Mouse (Mus musculus) lung, embryonic 14.5 days (tissue): ENCODE results near the gene Lrrc57. TPM values are rescaled to one million over a fixed set of nuclear protein-coding genes. Genes with fewer than 3 reads are reported as not detected.
"Not testable (repeated sequence)": the region's sequence is repeated elsewhere in the genome, so short reads cannot be mapped to it uniquely, and the experiment has no call there.

Experiments
- ATAC-seq: fragments of 200-750 bp; cut with Nextera tagmentation; 2 replicates; pipeline ENCODE4 v1.8.0; 2017; ENCODE audit warnings: mild to moderate bottlenecking, moderate TSS enrichment, moderate library complexity; ENCODE audit not compliant: insufficient read depth
- DNase-seq: peaks from one replicate; pipeline ENCODE4 v3.0.0-alpha.2; 2015
- H3K27ac ChIP-seq: fragments of 300-500 bp; sonication (generic); 2 replicates; pipeline ENCODE4 v1.5.1; 2014; ENCODE audit warnings: low read depth, mild to moderate bottlenecking, moderate library complexity
- H3K27me3 ChIP-seq: fragments of 300-500 bp; sonication (generic); 2 replicates; pipeline ENCODE4 v1.6.1; 2014; ENCODE audit warnings: low read length, control low read depth; ENCODE audit not compliant: insufficient read depth
- H3K36me3 ChIP-seq: fragments of 300-500 bp; sonication (generic); 2 replicates; pipeline ENCODE4 v1.6.1; 2014; ENCODE audit warnings: control low read depth; ENCODE audit not compliant: insufficient read depth
- H3K4me1 ChIP-seq: fragments of 300-500 bp; sonication (generic); 2 replicates; pipeline ENCODE4 v1.6.1; 2014; ENCODE audit warnings: antibody characterized with exemption, control low read depth; ENCODE audit not compliant: insufficient read depth
- H3K4me2 ChIP-seq: fragments of 300-500 bp; sonication (generic); 2 replicates; pipeline ENCODE4 v1.6.1; 2014; ENCODE audit warnings: mild to moderate bottlenecking
- H3K4me3 ChIP-seq: fragments of 300-500 bp; sonication (generic); 2 replicates; pipeline ENCODE4 v1.5.1; 2014; ENCODE audit warnings: low read depth, low read length
- H3K9ac ChIP-seq: fragments of 300-500 bp; sonication (generic); 2 replicates; pipeline ENCODE4 v1.6.1; 2014
- H3K9me3 ChIP-seq: fragments of 300-500 bp; sonication (generic); 2 replicates; pipeline ENCODE4 v1.6.1; 2016; ENCODE audit warnings: low read depth, low read length, control low read depth
- CTCF ChIP-seq: IDR thresholded peaks from 2 replicates; pipeline ENCODE4 v1.5.1; 2016; ENCODE audit warnings: antibody characterized with exemption, low read depth
- WGBS: fragments of 180-500 bp; shearing (Covaris S2); extraction: QIAGEN DNeasy Blood & Tissue Kit; methylation state at CpG from one replicate; pipeline ENCODE4 v1.1.7; 2014; 5-methylcytosine and 5-hydroxymethylcytosine counted together
- polyA plus RNA-seq: library from polyadenylated mRNA; unstranded; fragments of >200 nt; fragmentation: Nextera tagmentation; extraction: Ambion mirVana; gene quantifications from 2 replicates; pipeline ENCODE4 v1.2.1, GENCODE M21; 2014

Gene Lrrc57
- polyA plus RNA-seq, 1 experiment from 2014 or later, result 23.5 TPM

- H3K4me2 ChIP-seq, result no peak overlapping the region
- no peaks in the 10 kb centered on the region for H3K4me1 ChIP-seq
- no peaks in the 10 kb centered on the region for H3K27me3 ChIP-seq
- H3K4me3 ChIP-seq, result no peak overlapping the region
- DNase-seq (no peak), ATAC-seq (no peak)
- H3K27ac ChIP-seq, result no peak overlapping the region
- no peak for TF ChIP-seq CTCF
- H3K36me3 ChIP-seq, result peaks cover 71% of the 10 kb centered on the region
- no peak overlapping the region for H3K9ac ChIP-seq
- WGBS, result 88% methylated on average over 4 of the region's 4 CpGs
- H3K9me3 ChIP-seq, result no peaks in the 10 kb centered on the region
Measured at GRCm38 (mm10) chr2:120599506-120599905, 9.8 kb downstream of the Lrrc57 start.

GRCm38 (mm10) chr2:120597734-120598133 lies 11.6 kb downstream of the Lrrc57 start:
- no peak overlapping the region for H3K4me2 ChIP-seq
- H3K4me3 ChIP-seq, result no peak overlapping the region
- H3K9ac ChIP-seq, result no peak overlapping the region
- H3K27ac ChIP-seq, result no peak overlapping the region
- H3K36me3 ChIP-seq, result peaks cover 66% of the 10 kb centered on the region
- 89% methylated on average over 2 of the region's 2 CpGs for WGBS
- no peak for ATAC-seq
- H3K9me3 ChIP-seq, result no peaks in the 10 kb centered on the region
- TF ChIP-seq CTCF, result no peak
- no peaks in the 10 kb centered on the region for H3K4me1 ChIP-seq
- no peak for DNase-seq
- H3K27me3 ChIP-seq, result no peaks in the 10 kb centered on the region

- Histone ChIP-seq H3K27me3 (no peaks in the 10 kb centered on the region), H3K36me3 (peaks cover 54% of the 10 kb centered on the region), H3K4me2 (no peak overlapping the region), H3K9ac (no peak overlapping the region), H3K9me3 (no peaks in the 10 kb centered on the region), H3K27ac (no peak overlapping the region), H3K4me1 (no peaks in the 10 kb centered on the region), H3K4me3 (no peak overlapping the region)
- TF ChIP-seq CTCF, result no peak
- no peak for DNase-seq
- no peak for ATAC-seq
- WGBS, result 94% methylated on average over 1 of the region's 1 CpGs
Measured at GRCm38 (mm10) chr2:120592227-120592626, 17.1 kb downstream of the Lrrc57 start.

DNA sequence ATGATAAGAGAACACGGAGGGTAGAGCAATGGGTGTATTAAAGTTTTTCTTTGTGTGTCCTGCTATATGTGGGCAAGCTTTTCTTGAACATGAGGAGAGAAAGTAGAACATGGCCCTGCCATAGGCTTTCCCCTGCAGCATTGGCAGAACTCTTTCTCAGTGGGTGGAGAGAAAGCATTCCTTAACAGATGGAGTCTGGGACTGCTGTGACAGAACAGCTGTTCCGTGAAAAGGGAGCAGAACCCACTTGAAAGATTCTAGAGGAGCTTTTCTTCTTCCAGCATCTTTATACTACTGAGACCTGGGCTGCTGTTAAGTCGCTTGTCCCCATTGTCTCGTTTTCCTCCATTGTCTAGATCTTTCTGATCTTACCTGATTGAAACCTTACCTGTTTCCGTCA lies 19.6 kb downstream of the Lrrc57 start:
- no peak for ATAC-seq
- H3K9ac ChIP-seq, result no peak overlapping the region
- WGBS, result 79% methylated on average over 5 of the region's 5 CpGs
- H3K4me3 ChIP-seq, result no peak overlapping the region
- H3K9me3 ChIP-seq, result no peaks in the 10 kb centered on the region
- no peak for DNase-seq
- H3K27me3 ChIP-seq, result no peaks in the 10 kb centered on the region
- no peak for TF ChIP-seq CTCF
- H3K4me2 ChIP-seq, result no peak overlapping the region
- no peaks in the 10 kb centered on the region for H3K4me1 ChIP-seq
- H3K36me3 ChIP-seq, result peaks cover 47% of the 10 kb centered on the region
- no peak overlapping the region for H3K27ac ChIP-seq

- peak; percentile 55 for DNase-seq
- H3K4me1 ChIP-seq, result no peaks in the 10 kb centered on the region
- H3K4me2 ChIP-seq, result no peak overlapping the region
- TF ChIP-seq CTCF, result no peak
- 0 out of 2 replicates have a peak, but pooled peaks cover 4% of the 10 kb centered on the region for H3K36me3 ChIP-seq
- no peaks in the 10 kb centered on the region for H3K9me3 ChIP-seq
- no peak overlapping the region for H3K27ac ChIP-seq
- ATAC-seq, result peak; percentile 56; the same call in 1 of the 2 replicates
- H3K27me3 ChIP-seq, result no peaks in the 10 kb centered on the region
- H3K9ac ChIP-seq, result no peak overlapping the region
- H3K4me3 ChIP-seq, result no peak overlapping the region
- WGBS, result 51% methylated on average over 5 of the region's 5 CpGs
Measured at GRCm38 (mm10) chr2:120578286-120578685, 31.0 kb downstream of the Lrrc57 start.

DNA sequence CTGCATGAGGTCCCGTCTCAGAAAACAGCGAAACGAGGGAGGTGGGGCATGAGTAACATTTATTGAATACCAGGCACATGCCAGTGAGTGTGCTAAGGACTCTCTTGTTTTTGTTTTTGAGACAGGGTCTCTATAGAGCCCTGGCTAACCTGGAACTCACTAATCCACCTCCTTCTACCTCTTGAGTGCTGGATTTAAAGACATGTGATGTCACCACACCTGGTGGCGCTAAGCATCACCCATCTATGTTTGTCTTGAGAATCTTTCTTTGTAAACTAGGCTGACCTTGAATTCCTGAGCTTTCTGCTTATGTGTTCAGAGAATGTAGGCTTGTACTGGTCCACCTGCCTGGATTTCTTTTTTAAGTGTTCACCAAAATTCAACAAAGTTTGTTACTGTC lies 31.5 kb downstream of the Lrrc57 start:
- Histone ChIP-seq H3K9me3 (no peaks in the 10 kb centered on the region), H3K4me3 (no peak overlapping the region), H3K27ac (peak overlapping the region; percentile 36; the same call in 1 of the 2 replicates), H3K4me2 (no peak overlapping the region), H3K4me1 (no peaks in the 10 kb centered on the region), H3K9ac (no peak overlapping the region), H3K36me3 (0 out of 2 replicates have a peak, but pooled peaks cover 4% of the 10 kb centered on the region), H3K27me3 (no peaks in the 10 kb centered on the region)
- DNase-seq (no peak), ATAC-seq (no peak)
- TF ChIP-seq CTCF, result no peak
- 59% methylated on average over 4 of the region's 4 CpGs for WGBS

DNA sequence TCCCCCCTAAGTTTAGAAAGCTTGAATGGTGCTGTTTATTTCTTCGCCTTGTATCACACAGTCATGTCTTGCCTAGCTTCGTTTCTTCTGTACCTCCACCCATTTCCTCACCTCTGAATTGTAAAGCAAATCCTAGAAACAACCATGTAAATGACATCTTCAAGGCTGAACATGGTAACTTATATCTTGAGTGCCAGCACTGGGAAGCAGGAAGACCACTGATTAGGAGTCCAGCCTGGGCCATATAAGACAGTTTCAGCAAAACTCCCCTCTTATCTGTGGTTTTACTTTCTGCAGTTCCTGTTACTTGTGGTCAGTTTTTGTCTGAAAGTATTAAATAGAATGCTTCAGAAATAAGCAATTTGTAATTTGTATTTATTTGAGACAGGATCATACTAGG lies 33.3 kb downstream of the Lrrc57 start:
- ATAC-seq, result no peak
- no peaks in the 10 kb centered on the region for H3K4me1 ChIP-seq
- no peak overlapping the region for H3K4me3 ChIP-seq
- no peak for DNase-seq
- TF ChIP-seq CTCF, result no peak
- no peak overlapping the region for H3K4me2 ChIP-seq
- no peak overlapping the region for H3K9ac ChIP-seq
- no peaks in the 10 kb centered on the region for H3K9me3 ChIP-seq
- no peak overlapping the region for H3K27ac ChIP-seq
- H3K36me3 ChIP-seq, result peaks cover 4% of the 10 kb centered on the region; the same call in 1 of the 2 replicates
- no peaks in the 10 kb centered on the region for H3K27me3 ChIP-seq
- WGBS, result 77% methylated on average over 2 of the region's 2 CpGs

DNA sequence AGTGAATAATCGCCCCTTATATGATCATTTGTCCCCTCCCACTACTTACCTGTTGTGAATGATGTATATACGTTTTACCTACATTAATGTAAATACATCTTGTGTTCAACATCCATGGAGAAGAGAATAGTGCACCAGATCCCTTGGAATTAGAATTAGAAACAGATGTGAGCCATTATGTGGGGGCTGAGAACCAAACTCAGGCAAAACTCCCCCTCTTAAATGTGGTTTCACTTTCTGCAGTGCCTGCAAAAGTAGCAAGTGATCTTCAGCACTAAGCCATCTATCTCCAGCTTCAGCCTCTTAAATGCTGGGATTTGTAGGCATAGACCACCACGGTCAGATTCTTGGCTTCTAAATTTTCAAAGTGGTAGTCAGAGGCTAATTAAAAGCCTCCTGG lies 34.2 kb downstream of the Lrrc57 start:
- ATAC-seq, result no peak

GRCm38 (mm10) chr2:120572161-120572560 lies 37.2 kb downstream of the Lrrc57 start:
- not testable (repeated sequence) for H3K4me2 ChIP-seq, H3K36me3 ChIP-seq, H3K9me3 ChIP-seq, H3K27me3 ChIP-seq, DNase-seq, H3K27ac ChIP-seq, H3K4me1 ChIP-seq, ATAC-seq, H3K9ac ChIP-seq, H3K4me3 ChIP-seq
- 95% methylated on average over 3 of the region's 3 CpGs for WGBS

More for the DNA sequence above, 34.2 kb downstream of the Lrrc57 start:
- Histone ChIP-seq H3K36me3 (peaks cover 2% of the 10 kb centered on the region; the same call in 1 of the 2 replicates), H3K4me3 (no peak overlapping the region), H3K4me1 (no peaks in the 10 kb centered on the region), H3K4me2 (no peak overlapping the region), H3K9ac (no peak overlapping the region), H3K9me3 (no peaks in the 10 kb centered on the region), H3K27ac (no peak overlapping the region), H3K27me3 (no peaks in the 10 kb centered on the region)
- DNase-seq, result no peak
- WGBS, result 85% methylated on average over 3 of the region's 3 CpGs
- TF ChIP-seq CTCF, result no peak
